Mouse (Mus musculus) cerebellum, adult 2 months (tissue): Measurements from ENCODE around the gene Omd. TPM values are rescaled to one million over a fixed set of nuclear protein-coding genes. Genes with fewer than 3 reads are reported as not detected.
A peak's percentile ranks its signal among the peaks of the same experiment; 100 is the strongest.

Experiments used
- DNase-seq, 2 experiments: peaks; one replicate each; pipeline ENCODE4 v3.0.0; 2021
- H3K27ac ChIP-seq: fragments of 200-500 bp; 2 replicates; pipeline ENCODE4 v1.5.1; 2012; ENCODE audit warnings: low read length, control low read depth, inconsistent platforms; ENCODE audit not compliant: insufficient read depth
- H3K27me3 ChIP-seq: fragments of 200-500 bp; 2 replicates; pipeline ENCODE4 v1.6.1; 2012; ENCODE audit warnings: inconsistent platforms, mild to moderate bottlenecking, low read length, moderate library complexity; ENCODE audit not compliant: control insufficient read depth, insufficient read depth
- H3K4me1 ChIP-seq: fragments of 200-500 bp; 2 replicates; pipeline ENCODE4 v1.6.1; 2011; ENCODE audit warnings: low read length; ENCODE audit not compliant: control insufficient read depth, insufficient read depth
- H3K4me3 ChIP-seq: fragments of 200-500 bp; replicated peaks from 2 replicates; pipeline ENCODE3; 2011; ENCODE audit warnings: mild to moderate bottlenecking, low read depth, low read length, control low read depth; ENCODE audit not compliant: insufficient read depth
- CTCF ChIP-seq: fragments of 200-500 bp; IDR thresholded peaks from 2 replicates; pipeline ENCODE4 v1.5.1; 2011; ENCODE audit warnings: low read depth, mild to moderate bottlenecking, control low read depth, low read length, moderate library complexity, borderline replicate concordance; ENCODE audit not compliant: insufficient read depth
- POLR2A ChIP-seq: fragments of 200-500 bp; IDR thresholded peaks from 2 replicates; pipeline ENCODE4 v1.6.1; 2011; ENCODE audit warnings: low read length, control low read depth, borderline replicate concordance; ENCODE audit not compliant: insufficient read depth
- WGBS: fragments of 180-500 bp; shearing (Covaris S2); methylation state at CpG from one replicate; pipeline ENCODE4 v1.1.7; 2018; 5-methylcytosine and 5-hydroxymethylcytosine counted together
- polyA plus RNA-seq: library from polyadenylated mRNA; depleted of rRNA; stranded (reverse); fragments of >200 nt; gene quantifications from 2 replicates; pipeline ENCODE4 v1.2.3, GENCODE M21; 2012

The Omd gene
- polyA plus RNA-seq, 1 experiment: 0.41 TPM

DNA sequence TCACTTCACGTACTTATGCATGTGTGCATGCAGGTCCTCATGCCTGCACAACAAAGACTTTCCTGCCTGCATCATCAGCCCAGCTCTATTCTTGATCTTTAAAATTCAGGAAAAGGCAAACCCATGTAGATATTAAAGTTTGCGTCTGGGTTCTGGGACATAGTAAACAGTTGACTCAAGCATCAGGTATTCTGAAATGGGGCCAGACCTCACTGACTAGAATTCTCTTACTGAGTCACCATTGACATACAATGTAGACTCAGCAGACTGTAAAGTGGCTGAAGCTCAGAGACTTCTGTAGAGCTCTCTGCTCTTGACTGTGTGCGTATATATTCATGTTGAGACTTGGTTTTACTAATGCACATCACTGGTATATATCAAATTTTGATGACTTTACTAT is 32.6 kb upstream of the Omd start:
- no peak for DNase-seq
- H3K27me3 ChIP-seq: no peaks in the 10 kb centered on the region
- no peak overlapping the region for H3K4me3 ChIP-seq
- H3K4me1 ChIP-seq: no peaks in the 10 kb centered on the region
- no peak for TF ChIP-seq CTCF
- no peak for TF ChIP-seq POLR2A
- no peak overlapping the region for H3K27ac ChIP-seq
- WGBS: 94% methylated on average over 3 of the region's 3 CpGs

DNA sequence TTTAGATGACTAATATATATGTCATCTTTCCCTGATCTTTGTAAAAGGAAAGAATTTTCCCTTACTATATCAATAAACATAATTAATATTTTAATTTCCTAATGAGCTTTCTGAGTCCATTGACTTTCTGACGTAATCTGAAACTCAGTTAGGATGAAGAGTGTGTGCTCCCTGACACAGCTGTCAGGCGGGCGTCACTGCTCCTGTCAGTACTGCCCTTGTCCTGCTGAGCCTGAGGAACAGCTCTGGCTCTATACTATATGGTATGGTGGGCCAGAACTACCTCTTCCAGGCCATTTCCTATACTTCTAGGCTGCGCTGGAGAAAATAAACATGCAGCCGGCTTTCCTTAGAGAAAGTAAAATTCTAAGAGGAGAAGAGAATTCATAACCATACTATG is 27.7 kb upstream of the Omd start:
- Histone ChIP-seq H3K4me1 (no peaks in the 10 kb centered on the region), H3K27ac (no peak overlapping the region), H3K4me3 (no peak overlapping the region), H3K27me3 (no peaks in the 10 kb centered on the region)
- 70% methylated on average over 5 of the region's 5 CpGs for WGBS
- TF ChIP-seq CTCF (no peak), POLR2A (no peak)
- no peak for DNase-seq

DNA sequence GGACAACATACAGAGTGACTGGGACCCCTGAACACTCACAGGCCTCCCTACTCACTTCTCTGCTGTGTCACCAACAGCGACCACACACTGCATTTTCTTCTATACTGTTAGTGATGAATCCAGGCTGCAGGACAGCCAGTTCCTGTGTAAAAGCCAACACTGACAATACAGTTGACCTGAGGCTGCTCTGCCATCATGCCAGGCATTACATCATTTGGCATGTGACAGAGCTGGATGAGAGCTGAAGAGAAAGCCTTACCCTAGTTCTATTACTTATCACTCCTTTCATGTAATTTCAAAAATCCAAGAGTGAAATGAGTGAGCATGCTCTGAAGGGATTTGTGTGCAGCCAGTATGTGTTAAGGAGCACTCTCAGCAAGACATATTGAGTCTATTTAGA is 26.1 kb upstream of the Omd start:
- 63% methylated on average over 1 of the region's 1 CpGs for WGBS
- TF ChIP-seq CTCF (no peak), POLR2A (no peak)
- Histone ChIP-seq H3K4me3 (no peak overlapping the region), H3K27ac (no peak overlapping the region), H3K4me1 (no peaks in the 10 kb centered on the region), H3K27me3 (no peaks in the 10 kb centered on the region)
- peak; percentile 8 to 21 for DNase-seq

DNA sequence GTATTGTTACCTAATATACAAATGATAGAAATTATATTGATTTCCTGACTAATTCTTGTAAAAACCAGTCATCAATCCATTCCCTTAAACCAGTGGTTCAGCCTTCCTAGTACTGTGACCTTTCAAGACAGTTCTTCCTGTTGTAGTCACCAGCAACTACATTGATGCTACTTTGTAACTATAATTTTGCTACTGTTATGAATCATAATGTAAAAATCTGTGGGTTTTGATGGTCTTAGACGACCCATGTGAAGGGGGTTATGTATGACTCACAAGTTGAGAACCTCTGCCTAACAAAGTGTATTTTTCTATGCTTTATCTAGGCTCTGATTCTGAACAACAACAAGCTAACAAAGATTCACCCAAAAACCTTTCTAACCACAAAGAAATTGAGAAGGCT is 25.3 kb upstream of the Omd start:
- no peak for TF ChIP-seq CTCF
- TF ChIP-seq POLR2A: no peak
- WGBS: 80% methylated on average over 1 of the region's 1 CpGs
- Histone ChIP-seq H3K4me3 (no peak overlapping the region), H3K27ac (no peak overlapping the region), H3K4me1 (no peaks in the 10 kb centered on the region), H3K27me3 (no peaks in the 10 kb centered on the region)
- DNase-seq: no peak

DNA sequence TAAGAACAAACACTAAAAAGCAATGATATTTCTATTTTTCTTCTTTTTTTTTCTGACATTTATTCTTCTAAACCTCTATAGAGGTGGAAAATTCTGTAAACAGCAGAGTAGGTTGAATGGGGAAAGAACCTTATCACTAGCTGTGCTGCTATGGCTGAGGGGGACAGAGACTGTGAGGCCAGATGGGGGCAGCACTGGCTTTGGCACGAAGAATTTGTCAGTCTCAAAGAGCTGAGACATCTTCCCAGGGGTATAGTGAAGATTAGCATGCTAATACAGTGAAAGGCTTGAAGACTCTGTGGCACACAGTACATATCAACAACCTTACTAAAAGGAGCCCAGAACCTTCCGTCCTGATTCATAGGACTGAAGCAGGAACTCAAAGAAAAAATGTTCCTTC is 23.1 kb upstream of the Omd start:
- Histone ChIP-seq H3K4me3 (no peak overlapping the region), H3K27ac (no peak overlapping the region), H3K4me1 (no peaks in the 10 kb centered on the region), H3K27me3 (no peaks in the 10 kb centered on the region)
- TF ChIP-seq CTCF: no peak
- no peak for TF ChIP-seq POLR2A
- DNase-seq: no peak
- 32% methylated on average over 2 of the region's 2 CpGs for WGBS

DNA sequence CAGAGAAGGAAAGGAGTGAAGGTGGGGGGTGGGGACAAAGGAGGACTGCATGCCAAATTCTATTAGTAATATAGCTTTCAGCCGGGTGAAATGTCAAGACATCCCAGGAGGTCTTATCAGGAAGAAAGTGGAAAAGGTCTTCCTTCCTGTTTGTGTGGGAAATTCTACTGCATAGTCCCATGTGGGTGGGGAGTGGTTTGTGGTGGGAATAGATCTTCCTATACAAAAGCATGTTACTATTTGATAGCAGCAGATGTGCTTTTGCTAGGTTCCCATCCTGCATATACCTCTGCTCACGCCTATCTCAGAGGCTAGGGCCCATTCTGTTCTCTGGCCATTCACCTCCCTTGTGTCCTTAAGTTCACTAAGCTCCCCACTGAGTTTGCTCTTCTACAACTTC is 21.4 kb upstream of the Omd start:
- DNase-seq: no peak
- H3K27ac ChIP-seq: no peak overlapping the region
- no peak overlapping the region for H3K4me3 ChIP-seq
- TF ChIP-seq POLR2A (no peak), CTCF (no peak)
- H3K27me3 ChIP-seq: no peaks in the 10 kb centered on the region
- 52% methylated on average over 2 of the region's 2 CpGs for WGBS
- H3K4me1 ChIP-seq: no peaks in the 10 kb centered on the region

DNA sequence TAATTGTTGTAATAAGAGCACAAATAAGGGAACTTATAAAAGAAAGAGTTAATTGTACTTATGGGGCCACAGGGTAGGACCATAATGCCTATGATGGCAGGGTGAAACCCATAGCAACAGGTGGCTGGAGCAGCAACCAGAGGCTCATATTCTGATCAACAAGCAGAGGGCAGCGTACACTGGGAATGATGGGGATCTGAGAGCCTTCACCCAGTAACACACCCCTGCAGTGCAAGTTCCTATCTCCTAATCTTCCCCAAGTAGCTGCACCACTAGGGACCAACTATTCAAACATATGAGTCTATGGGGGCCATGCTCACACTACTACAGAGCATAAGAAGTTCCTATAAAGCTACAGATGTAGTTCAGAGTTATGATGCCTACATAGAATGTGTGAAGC is 17.9 kb upstream of the Omd start:
- Histone ChIP-seq H3K27ac (no peak overlapping the region), H3K27me3 (no peaks in the 10 kb centered on the region), H3K4me3 (no peak overlapping the region), H3K4me1 (no peaks in the 10 kb centered on the region)
- TF ChIP-seq POLR2A: no peak
- TF ChIP-seq CTCF: no peak
- DNase-seq: no peak
- WGBS: 86% methylated on average over 1 of the region's 1 CpGs

DNA sequence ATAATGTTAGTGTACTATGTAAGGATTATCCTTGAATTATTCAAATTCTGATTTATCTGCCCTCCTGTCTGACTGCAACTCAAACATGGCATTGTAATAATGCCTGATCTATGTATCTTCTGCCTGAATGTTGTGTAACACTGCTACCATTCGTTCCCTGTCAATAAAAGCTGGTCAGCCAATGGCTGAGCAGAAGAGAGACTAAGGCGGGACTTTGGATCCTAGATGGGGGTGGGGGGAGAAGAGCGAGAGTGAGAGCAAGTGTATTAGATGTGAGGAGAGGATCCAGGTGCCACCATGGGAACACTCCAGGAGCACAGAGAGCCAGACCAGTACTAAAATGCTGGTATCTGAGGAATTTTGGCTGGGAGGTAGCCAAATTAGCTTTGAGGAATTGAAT is 11.9 kb upstream of the Omd start:
- Histone ChIP-seq H3K4me1 (no peaks in the 10 kb centered on the region), H3K27me3 (no peaks in the 10 kb centered on the region), H3K4me3 (no peak overlapping the region), H3K27ac (no peak overlapping the region)
- TF ChIP-seq CTCF (no peak), POLR2A (no peak)
- WGBS: 74% methylated on average over 3 of the region's 3 CpGs
- DNase-seq: no peak

DNA sequence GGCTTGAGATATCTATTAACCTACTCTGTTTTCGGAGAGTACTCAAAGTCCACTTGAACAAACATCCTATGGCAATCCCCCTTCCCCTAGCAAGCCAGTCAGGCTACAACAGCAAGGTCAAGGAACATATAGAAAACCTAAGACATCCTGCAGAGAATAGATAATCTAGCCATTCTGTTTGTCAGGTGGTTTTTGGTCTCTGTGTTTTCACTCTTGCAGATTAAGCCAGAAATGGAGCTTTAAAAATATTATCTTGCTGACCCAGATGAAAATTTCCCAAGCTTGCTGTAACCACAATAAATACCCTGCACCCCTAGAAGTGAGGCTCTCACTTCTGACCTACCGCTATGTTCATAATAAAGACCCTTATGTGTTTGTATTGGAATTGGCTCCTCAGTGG is 10.8 kb upstream of the Omd start:
- no peak for TF ChIP-seq CTCF
- TF ChIP-seq POLR2A: no peak
- no peak overlapping the region for H3K27ac ChIP-seq
- WGBS: 90% methylated on average over 2 of the region's 2 CpGs
- no peaks in the 10 kb centered on the region for H3K4me1 ChIP-seq
- no peak for DNase-seq
- H3K27me3 ChIP-seq: no peaks in the 10 kb centered on the region
- H3K4me3 ChIP-seq: no peak overlapping the region
